Mouse (Mus musculus) heart, embryonic 12.5 days (tissue): ENCODE data around the gene Aunip. TPM values are rescaled to one million over a fixed set of nuclear protein-coding genes. Genes with fewer than 3 reads are reported as not detected.

ENCODE experiments used
- ATAC-seq: fragments of 200-750 bp; cut with Nextera tagmentation; 2 replicates; pipeline ENCODE4 v1.8.0; 2017; ENCODE audit warnings: moderate TSS enrichment, moderate library complexity; ENCODE audit not compliant: insufficient number of reproducible peaks, low FRiP score
- H3K27ac ChIP-seq: fragments of 300-500 bp; sonication (generic); 2 replicates; pipeline ENCODE4 v1.5.1; 2016; ENCODE audit warnings: mild to moderate bottlenecking, moderate library complexity; ENCODE audit not compliant: poor library complexity, severe bottlenecking
- H3K27me3 ChIP-seq: fragments of 300-500 bp; sonication (generic); replicated peaks from 2 replicates; pipeline ENCODE4 v1.6.1; 2016; ENCODE audit warnings: mild to moderate bottlenecking, moderate library complexity
- H3K36me3 ChIP-seq: fragments of 300-500 bp; sonication (generic); 2 replicates; pipeline ENCODE4 v1.6.1; 2016; ENCODE audit warnings: mild to moderate bottlenecking, moderate library complexity
- H3K4me1 ChIP-seq: fragments of 300-500 bp; sonication (generic); replicated peaks from 2 replicates; pipeline ENCODE4 v1.6.1; 2016; ENCODE audit warnings: mild to moderate bottlenecking
- H3K4me2 ChIP-seq: fragments of 300-500 bp; sonication (generic); 2 replicates; pipeline ENCODE4 v1.6.1; 2016; ENCODE audit warnings: mild to moderate bottlenecking, moderate library complexity
- H3K4me3 ChIP-seq: fragments of 300-500 bp; sonication (generic); 2 replicates; pipeline ENCODE4 v1.5.1; 2016; ENCODE audit warnings: mild to moderate bottlenecking
- H3K9ac ChIP-seq: fragments of 300-500 bp; sonication (generic); 2 replicates; pipeline ENCODE4 v1.6.1; 2016; ENCODE audit warnings: mild to moderate bottlenecking, moderate library complexity
- H3K9me3 ChIP-seq: fragments of 300-500 bp; sonication (generic); replicated peaks from 2 replicates; pipeline ENCODE4 v1.6.1; 2016; ENCODE audit warnings: mild to moderate bottlenecking, moderate library complexity
- WGBS: fragments of 180-500 bp; shearing (Covaris S2); methylation state at CpG from one replicate; pipeline ENCODE4 v1.1.7; 2016; 5-methylcytosine and 5-hydroxymethylcytosine counted together
- polyA plus RNA-seq: library from polyadenylated mRNA; unstranded; fragments of >200 nt; fragmentation: Nextera tagmentation; extraction: Ambion mirVana; gene quantifications from 2 replicates; pipeline ENCODE4 v1.2.1, GENCODE M21; 2016

Aunip gene
- 11.4 and 12.0 TPM in 2 replicates for polyA plus RNA-seq

GRCm38 (mm10) chr4:134510845-134511411 lies at the start of gene Aunip:
Gene Aunip (plus strand): TSS chr4:134510999.
- peaks cover 17% of the 10 kb centered on the region for H3K36me3 ChIP-seq
- peaks cover 27% of the 10 kb centered on the region for H3K4me1 ChIP-seq
- peak within 1 kb of the TSS; percentile 97 for H3K4me2 ChIP-seq
- peak within 1 kb of the TSS; percentile 84 for H3K9ac ChIP-seq
- ATAC-seq, result peak; percentile 92
- peak within 1 kb of the TSS; percentile 80 for H3K4me3 ChIP-seq
- under 1% methylated on average over 42 of the region's 42 CpGs for WGBS
- no peaks in the 10 kb centered on the region for H3K9me3 ChIP-seq
- H3K27me3 ChIP-seq, result no peaks in the 10 kb centered on the region
- H3K27ac ChIP-seq, result peak within 1 kb of the TSS; percentile 71; the same call in 1 of the 2 replicates

- Histone ChIP-seq H3K27me3 (peaks cover under 1% of the 10 kb centered on the region; the same call in 1 of the 2 replicates), H3K36me3 (no peaks in the 10 kb centered on the region), H3K9me3 (peaks cover 4% of the 10 kb centered on the region; the same call in 1 of the 2 replicates), H3K4me1 (peaks cover 14% of the 10 kb centered on the region), H3K4me2 (no peak overlapping the region), H3K9ac (no peak overlapping the region), H3K27ac (no peak overlapping the region), H3K4me3 (no peak overlapping the region)
- 46% methylated on average over 5 of the region's 5 CpGs for WGBS
- no peak for ATAC-seq
Observed at GRCm38 (mm10) chr4:134461252-134461651, 49.5 kb upstream of the Aunip start.

GRCm38 (mm10) chr4:134465789-134466188 lies 45.0 kb upstream of the Aunip start:
- Histone ChIP-seq H3K27me3 (no peaks in the 10 kb centered on the region), H3K36me3 (peaks cover 3% of the 10 kb centered on the region), H3K4me1 (peaks cover 19% of the 10 kb centered on the region), H3K9ac (no peak overlapping the region), H3K4me3 (no peak overlapping the region), H3K4me2 (no peak overlapping the region), H3K27ac (no peak overlapping the region), H3K9me3 (no peaks in the 10 kb centered on the region)
- no peak for ATAC-seq
- 39% methylated on average over 12 of the region's 12 CpGs for WGBS

GRCm38 (mm10) chr4:134466381-134467262 lies 44.2 kb upstream of the Aunip start:
- Histone ChIP-seq H3K4me1 (peaks cover 19% of the 10 kb centered on the region), H3K27me3 (no peaks in the 10 kb centered on the region), H3K36me3 (peaks cover 10% of the 10 kb centered on the region), H3K27ac (no peak overlapping the region), H3K4me3 (0 out of 2 replicates have a peak overlapping the region, but pooled peaks have one; percentile 84), H3K9ac (peak overlapping the region; percentile 79; the same call in 1 of the 2 replicates), H3K9me3 (0 out of 2 replicates have a peak, but pooled peaks cover 3% of the 10 kb centered on the region), H3K4me2 (peak overlapping the region; percentile 93; the same call in 1 of the 2 replicates)
- WGBS, result 77% methylated on average over 11 of the region's 11 CpGs
- ATAC-seq, result no peak

- H3K27ac ChIP-seq, result peak overlapping the region; percentile 56
- peak overlapping the region; percentile 93 for H3K4me2 ChIP-seq
- peak overlapping the region; percentile 84 for H3K4me3 ChIP-seq
- H3K36me3 ChIP-seq, result peaks cover 18% of the 10 kb centered on the region
- peak; percentile 35 for ATAC-seq
- peak overlapping the region; percentile 79 for H3K9ac ChIP-seq
- 0 out of 2 replicates have a peak, but pooled peaks cover 3% of the 10 kb centered on the region for H3K9me3 ChIP-seq
- H3K27me3 ChIP-seq, result no peaks in the 10 kb centered on the region
- peaks cover 19% of the 10 kb centered on the region for H3K4me1 ChIP-seq
- WGBS, result under 1% methylated on average over 31 of the region's 31 CpGs
Observed at GRCm38 (mm10) chr4:134467435-134468214, 43.2 kb upstream of the Aunip start.

GRCm38 (mm10) chr4:134468215-134468575 lies 42.6 kb upstream of the Aunip start, which contains the start of gene Stmn1:
Gene Stmn1 (plus strand): TSS chr4:134468320.
- H3K9me3 ChIP-seq, result 0 out of 2 replicates have a peak, but pooled peaks cover 3% of the 10 kb centered on the region
- peak; percentile 97 for ATAC-seq
- H3K36me3 ChIP-seq, result peaks cover 24% of the 10 kb centered on the region
- peak within 1 kb of the TSS; percentile 91 for H3K27ac ChIP-seq
- peak within 1 kb of the TSS; percentile 84 for H3K4me3 ChIP-seq
- peak within 1 kb of the TSS; percentile 95 for H3K9ac ChIP-seq
- H3K4me2 ChIP-seq, result peak within 1 kb of the TSS; percentile 93
- under 1% methylated on average over 30 of the region's 31 CpGs for WGBS
- H3K27me3 ChIP-seq, result no peaks in the 10 kb centered on the region
- peaks cover 19% of the 10 kb centered on the region for H3K4me1 ChIP-seq

GRCm38 (mm10) chr4:134468578-134469266 lies 42.1 kb upstream of the Aunip start:
- under 1% methylated on average over 57 of the region's 68 CpGs for WGBS

GRCm38 (mm10) chr4:134469341-134469796 lies 41.4 kb upstream of the Aunip start:
- H3K9me3 ChIP-seq, result 0 out of 2 replicates have a peak, but pooled peaks cover 3% of the 10 kb centered on the region
- H3K9ac ChIP-seq, result peak overlapping the region; percentile 72
- H3K36me3 ChIP-seq, result peaks cover 32% of the 10 kb centered on the region
- peaks cover 19% of the 10 kb centered on the region for H3K4me1 ChIP-seq
- ATAC-seq, result no peak
- WGBS, result 24% methylated on average over 6 of the region's 6 CpGs
- peak overlapping the region; percentile 21; the same call in 1 of the 2 replicates for H3K27ac ChIP-seq
- H3K27me3 ChIP-seq, result no peaks in the 10 kb centered on the region
- H3K4me3 ChIP-seq, result peak overlapping the region; percentile 84
- peak overlapping the region; percentile 93 for H3K4me2 ChIP-seq

More at GRCm38 (mm10) chr4:134468578-134469266, 42.1 kb upstream of the Aunip start:
- Histone ChIP-seq H3K4me1 (peaks cover 19% of the 10 kb centered on the region), H3K4me3 (peak overlapping the region; percentile 84), H3K9me3 (0 out of 2 replicates have a peak, but pooled peaks cover 3% of the 10 kb centered on the region), H3K27me3 (no peaks in the 10 kb centered on the region), H3K36me3 (peaks cover 25% of the 10 kb centered on the region), H3K9ac (peak overlapping the region; percentile 95), H3K4me2 (peak overlapping the region; percentile 93), H3K27ac (peak overlapping the region; percentile 91)
- ATAC-seq, result peak; percentile 90

- Histone ChIP-seq H3K9ac (no peak overlapping the region), H3K27ac (no peak overlapping the region), H3K9me3 (0 out of 2 replicates have a peak, but pooled peaks cover 3% of the 10 kb centered on the region), H3K4me3 (peak overlapping the region; percentile 19; the same call in 1 of the 2 replicates), H3K27me3 (no peaks in the 10 kb centered on the region), H3K36me3 (peaks cover 38% of the 10 kb centered on the region), H3K4me2 (peak overlapping the region; percentile 38), H3K4me1 (peaks cover 19% of the 10 kb centered on the region)
- WGBS, result 89% methylated on average over 3 of the region's 3 CpGs
- ATAC-seq, result no peak
Observed at GRCm38 (mm10) chr4:134469985-134470384, 40.8 kb upstream of the Aunip start.

GRCm38 (mm10) chr4:134471469-134471868 lies 39.3 kb upstream of the Aunip start:
- H3K27ac ChIP-seq, result no peak overlapping the region
- H3K9ac ChIP-seq, result no peak overlapping the region
- H3K4me2 ChIP-seq, result no peak overlapping the region
- H3K36me3 ChIP-seq, result peaks cover 53% of the 10 kb centered on the region
- ATAC-seq, result no peak
- H3K9me3 ChIP-seq, result 0 out of 2 replicates have a peak, but pooled peaks cover 3% of the 10 kb centered on the region
- H3K27me3 ChIP-seq, result no peaks in the 10 kb centered on the region
- no peak overlapping the region for H3K4me3 ChIP-seq
- peaks cover 15% of the 10 kb centered on the region for H3K4me1 ChIP-seq
